Mouse (Mus musculus) cortical plate, adult 2 months (tissue): ENCODE data around the gene Strn. TPM values are rescaled to one million over a fixed set of nuclear protein-coding genes. Genes with fewer than 3 reads are reported as not detected.

Source experiments
- H3K27ac ChIP-seq: fragments of 200-500 bp; 2 replicates; pipeline ENCODE4 v1.5.1; 2012; ENCODE audit warnings: low read length, control low read depth, inconsistent platforms; ENCODE audit not compliant: insufficient read depth
- H3K4me1 ChIP-seq: fragments of 200-500 bp; 2 replicates; pipeline ENCODE4 v1.6.1; 2011; ENCODE audit warnings: low read length; ENCODE audit not compliant: control insufficient read depth, insufficient read depth
- H3K4me3 ChIP-seq: fragments of 200-500 bp; 2 replicates; pipeline ENCODE4 v1.5.1; 2011; ENCODE audit warnings: mild to moderate bottlenecking, low read length, control low read depth; ENCODE audit not compliant: insufficient read depth
- CTCF ChIP-seq: fragments of 200-500 bp; IDR thresholded peaks from 2 replicates; pipeline ENCODE4 v1.5.1; 2011; ENCODE audit warnings: mild to moderate bottlenecking, control low read depth, low read length; ENCODE audit not compliant: insufficient read depth; ENCODE audit errors: extremely low read depth
- POLR2A ChIP-seq: fragments of 200-500 bp; IDR thresholded peaks from 2 replicates; pipeline ENCODE4 v1.6.1; 2011; ENCODE audit warnings: mild to moderate bottlenecking, low read length, control low read depth; ENCODE audit not compliant: insufficient read depth; ENCODE audit errors: extremely low read depth
- polyA plus RNA-seq: library from polyadenylated mRNA; depleted of rRNA; stranded (reverse); fragments of >200 nt; gene quantifications from 2 replicates; pipeline ENCODE4 v1.2.3, GENCODE M21; 2012

The Strn gene
- polyA plus RNA-seq, 1 experiment: 29.5 TPM

GRCm38 (mm10) chr17:78682351-78682750 lies 54.6 kb downstream of the Strn start:
- Histone ChIP-seq H3K4me3 (no peak overlapping the region), H3K27ac (0 out of 2 replicates have a peak overlapping the region, but pooled peaks have one; percentile 15), H3K4me1 (no peaks in the 10 kb centered on the region)
- TF ChIP-seq POLR2A: no peak
- TF ChIP-seq CTCF: no peak

GRCm38 (mm10) chr17:78679503-78679902 lies 57.5 kb downstream of the Strn start:
- Histone ChIP-seq H3K27ac (no peak overlapping the region), H3K4me3 (no peak overlapping the region), H3K4me1 (no peaks in the 10 kb centered on the region; the same call in 1 of the 2 replicates)
- no peak for TF ChIP-seq CTCF
- TF ChIP-seq POLR2A: no peak

GRCm38 (mm10) chr17:78676813-78677212 lies 60.2 kb downstream of the Strn start:
- TF ChIP-seq POLR2A: peak; percentile 68
- TF ChIP-seq CTCF: no peak
- H3K4me1 ChIP-seq: no peaks in the 10 kb centered on the region; the same call in 1 of the 2 replicates
- no peak overlapping the region for H3K27ac ChIP-seq
- H3K4me3 ChIP-seq: no peak overlapping the region

- no peak for TF ChIP-seq CTCF
- TF ChIP-seq POLR2A: no peak
- no peak overlapping the region for H3K4me3 ChIP-seq
- no peaks in the 10 kb centered on the region for H3K4me1 ChIP-seq
- H3K27ac ChIP-seq: no peak overlapping the region
Observed at GRCm38 (mm10) chr17:78664962-78665545, 71.9 kb downstream of the Strn start.

- TF ChIP-seq CTCF: no peak
- no peak for TF ChIP-seq POLR2A
Observed at GRCm38 (mm10) chr17:78654841-78655240, 82.2 kb downstream of the Strn start.

GRCm38 (mm10) chr17:78643853-78644475 lies 93.0 kb downstream of the Strn start:
- TF ChIP-seq POLR2A: no peak
- TF ChIP-seq CTCF: no peak
- no peaks in the 10 kb centered on the region for H3K4me1 ChIP-seq
- H3K4me3 ChIP-seq: no peak overlapping the region
- H3K27ac ChIP-seq: no peak overlapping the region

More at GRCm38 (mm10) chr17:78654841-78655240, 82.2 kb downstream of the Strn start:
- no peak overlapping the region for H3K4me3 ChIP-seq
- H3K4me1 ChIP-seq: no peaks in the 10 kb centered on the region
- H3K27ac ChIP-seq: no peak overlapping the region

- Histone ChIP-seq H3K4me1 (no peaks in the 10 kb centered on the region), H3K4me3 (no peak overlapping the region), H3K27ac (no peak overlapping the region)
- TF ChIP-seq CTCF: no peak
- TF ChIP-seq POLR2A: no peak
Observed at GRCm38 (mm10) chr17:78642259-78642658, 94.7 kb downstream of the Strn start.

- H3K27ac ChIP-seq: no peak overlapping the region
- TF ChIP-seq POLR2A: no peak
- no peak for TF ChIP-seq CTCF
- no peaks in the 10 kb centered on the region for H3K4me1 ChIP-seq
- H3K4me3 ChIP-seq: no peak overlapping the region
Observed at GRCm38 (mm10) chr17:78640387-78640786, 96.6 kb downstream of the Strn start.

- TF ChIP-seq POLR2A: no peak
- no peak overlapping the region for H3K4me3 ChIP-seq
- H3K27ac ChIP-seq: no peak overlapping the region
- H3K4me1 ChIP-seq: no peaks in the 10 kb centered on the region
Observed at GRCm38 (mm10) chr17:78639099-78639498, 97.9 kb downstream of the Strn start.

GRCm38 (mm10) chr17:78637140-78637539 lies 99.9 kb downstream of the Strn start:
- no peak overlapping the region for H3K4me3 ChIP-seq
- no peaks in the 10 kb centered on the region for H3K4me1 ChIP-seq
- no peak overlapping the region for H3K27ac ChIP-seq
- no peak for TF ChIP-seq CTCF
- TF ChIP-seq POLR2A: no peak

GRCm38 (mm10) chr17:78635616-78636015 lies 101.4 kb downstream of the Strn start:
- Histone ChIP-seq H3K4me3 (no peak overlapping the region), H3K4me1 (no peaks in the 10 kb centered on the region), H3K27ac (no peak overlapping the region)
- TF ChIP-seq CTCF: no peak
- TF ChIP-seq POLR2A: no peak

GRCm38 (mm10) chr17:78624941-78625340 lies 112.1 kb downstream of the Strn start:
- Histone ChIP-seq H3K4me1 (no peaks in the 10 kb centered on the region), H3K27ac (no peak overlapping the region), H3K4me3 (no peak overlapping the region)
- TF ChIP-seq CTCF (no peak), POLR2A (no peak)
